ENCODE assay signal across 8 mouse cellular contexts in the genomic region with DNA sequence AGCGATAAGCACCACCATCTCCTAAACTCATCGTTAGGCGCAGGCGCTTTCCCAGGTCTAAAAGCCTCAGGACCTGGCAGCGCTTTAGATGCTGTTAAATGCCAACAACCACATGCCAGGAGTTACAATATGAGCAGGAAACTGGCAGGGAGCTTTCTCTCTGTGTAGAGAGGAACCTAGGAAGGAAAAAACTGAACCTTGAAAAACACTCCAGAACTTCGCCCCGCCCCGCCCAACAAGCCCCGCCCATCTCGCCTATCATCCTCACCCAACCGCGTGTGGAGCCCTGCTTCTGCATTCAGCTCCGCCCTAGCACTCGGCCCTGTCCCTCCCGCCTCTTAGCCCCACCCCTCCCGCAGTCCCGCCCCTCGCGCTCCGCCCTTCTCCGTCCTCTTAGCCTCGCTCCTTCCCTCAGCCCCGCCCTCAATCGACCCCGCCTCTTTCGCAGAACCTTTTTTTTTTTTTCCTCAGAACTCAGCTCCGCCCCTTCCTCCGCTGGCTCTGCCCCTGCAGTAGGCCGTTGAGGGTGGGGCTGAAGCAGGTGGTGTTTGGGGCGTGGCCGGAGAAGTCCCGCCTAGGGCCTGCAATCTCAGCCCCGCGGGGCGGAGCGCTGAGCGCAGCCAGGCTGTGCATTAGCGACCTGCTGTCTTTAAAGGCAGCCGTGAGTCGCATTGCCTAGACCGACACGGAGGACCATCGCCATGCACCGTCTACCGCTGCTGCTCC. TPM values are rescaled to one million over a fixed set of nuclear protein-coding genes. Genes with fewer than 3 reads are reported as not detected.
A peak's percentile ranks its signal among the peaks of the same experiment; 100 is the strongest.
DNase-seq lines count a peak whose midpoint lies in the region; ATAC-seq lines count a peak whose summit lies in the region.

A gene (plus strand): TSS at position 653 of the 726 bp plus-strand sequence.

- H3K27ac ChIP-seq in hindbrain, embryonic 11.5 days (ENCODE audit: low read depth, low read length) = no peak within 1 kb of the TSS

- H3K9me3 ChIP-seq in hindbrain, embryonic 11.5 days (ENCODE audit: control insufficient read depth, low read length) = no peaks in the 10 kb centered on the region

- 0 out of 2 replicates have a peak, but pooled peaks cover 2% of the 10 kb centered on the region for H3K4me1 ChIP-seq in hindbrain, embryonic 11.5 days (replicated peaks; ENCODE audit: control insufficient read depth, insufficient read depth, low read length)

- ATAC-seq in hindbrain, embryonic 11.5 days (ENCODE audit: low FRiP score) = peak; percentile 95

- peak within 1 kb of the TSS; percentile 55; the same call in 1 of the 2 replicates for H3K9ac ChIP-seq in hindbrain, embryonic 11.5 days (ENCODE audit: low read depth, low read length)

- peak within 1 kb of the TSS; percentile 36 for H3K4me3 ChIP-seq in hindbrain, embryonic 11.5 days (ENCODE audit: low read depth, low read length)

- 3% methylated on average over 42 of the region's 45 CpGs for WGBS in hindbrain, embryonic 11.5 days

- H3K27me3 ChIP-seq in hindbrain, embryonic 11.5 days (ENCODE audit: control insufficient read depth, insufficient read depth, low read length) = no peaks in the 10 kb centered on the region

- peak within 1 kb of the TSS; percentile 45 for H3K4me2 ChIP-seq in hindbrain, embryonic 11.5 days (replicated peaks; ENCODE audit: low read depth, low read length)

- H3K36me3 ChIP-seq in hindbrain, embryonic 11.5 days (ENCODE audit: control insufficient read depth, insufficient read depth, low read length) = no peaks in the 10 kb centered on the region

- peak; percentile 99 for DNase-seq in Muller cell, postnatal 12 days (ENCODE audit: inconsistent ontology term)
- DNase-seq in cerebellum, adult 9-11 months = peak; percentile 98
- DNase-seq in frontal cortex, adult 2 months (ENCODE audit: extremely low spot score in 1 of 2, low spot score in 1 of 2) = peak; percentile 92 to 95
- peak; percentile 96 for DNase-seq in hindbrain, embryonic 11.5 days (ENCODE audit: low spot score)
- peak; percentile 87 to 91 for DNase-seq in layer of hippocampus, postnatal 10 days (ENCODE audit: low spot score in 2 of 2)
- DNase-seq in lung, postnatal 10 days = peak; percentile 97
- peak; percentile 94 for DNase-seq in ovary, postnatal 36 days (ENCODE audit: low spot score)
- peak; percentile 95 for DNase-seq in thymus, postnatal 25 days

RNA-seq across cellular contexts. Expression of the gene that starts here (rescaled TPM):
- polyA plus RNA-seq in frontal cortex, adult 2 months (2012; rRNA removed) = 41.3 and 45.6 TPM in 2 replicates
- 14.1 and 15.6 TPM in 2 replicates for polyA plus RNA-seq in hindbrain, embryonic 11.5 days (2014; fragmentation: Nextera tagmentation; extraction: Ambion mirVana)
- total RNA-seq in layer of hippocampus, postnatal 10 days (2021) = 10 to 100 TPM; 51.5 to 51.9 TPM
